Mouse (Mus musculus) embryo, embryonic 10 days (tissue): Measurements from ENCODE around the gene Duox1.
"Not testable (repeated sequence)": the region's sequence is repeated elsewhere in the genome, so short reads cannot be mapped to it uniquely, and the experiment has no call there.

ENCODE experiments used
- DNase-seq: peaks from one replicate; pipeline ENCODE4 v3.0.0-alpha.2; 2015; ENCODE audit warnings: low spot score

The Duox1 gene

DNA sequence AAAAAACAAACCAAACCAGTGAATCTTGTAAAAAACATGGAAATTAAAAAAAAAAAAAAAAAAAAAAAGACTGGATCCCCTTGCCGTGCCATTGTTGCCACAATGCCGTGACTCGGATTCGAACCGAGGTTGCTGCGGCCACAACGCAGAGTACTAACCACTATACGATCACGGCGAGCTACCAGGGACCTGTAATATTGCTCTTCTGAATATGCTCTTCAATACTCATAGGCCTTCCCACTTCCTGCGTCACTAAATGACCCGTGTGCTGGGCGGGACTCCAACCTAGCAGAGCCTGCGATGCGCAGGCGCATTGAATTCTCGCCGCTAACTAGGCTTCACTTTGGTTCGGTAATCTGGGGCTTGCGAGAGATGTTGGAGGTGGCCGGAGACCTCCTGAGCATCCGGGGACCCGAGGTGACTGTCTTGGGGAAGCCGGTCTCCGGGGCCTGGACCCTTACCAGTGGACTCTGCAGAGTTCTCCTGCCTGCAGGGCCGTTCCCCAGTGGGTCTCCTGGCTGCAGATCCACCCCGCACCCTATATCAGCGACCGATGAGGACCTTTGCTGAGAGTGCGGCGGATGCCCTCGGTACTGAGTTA lies 60.0 kb downstream of the Duox1 start:
- peak; percentile 97 for DNase-seq

DNA sequence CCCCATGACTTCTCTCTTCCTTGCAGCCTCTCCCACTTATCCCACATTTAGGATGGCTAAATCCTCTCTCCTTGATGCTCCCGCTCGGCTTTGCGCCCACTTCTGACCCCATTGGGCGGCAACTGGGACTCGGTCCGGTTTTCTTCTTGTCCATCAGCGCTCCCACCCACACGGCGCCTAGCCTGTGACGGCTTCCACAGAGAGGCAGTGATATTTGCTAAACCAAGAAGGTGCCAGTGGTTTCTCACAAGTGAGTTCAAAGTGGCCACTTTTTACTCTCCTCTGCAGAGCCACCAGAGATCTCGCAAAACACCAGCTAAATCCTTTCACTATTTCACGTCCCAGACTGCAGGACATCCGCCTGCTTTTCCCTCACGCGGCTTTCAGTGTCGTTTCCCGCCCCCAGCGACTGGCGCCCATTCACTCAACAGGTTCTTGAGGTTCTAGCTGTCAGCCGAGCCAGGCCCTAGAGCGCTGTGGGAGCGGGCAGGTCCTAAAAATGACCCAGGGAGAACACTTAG lies 60.6 kb downstream of the Duox1 start:
- peak; percentile 76 for DNase-seq

DNA sequence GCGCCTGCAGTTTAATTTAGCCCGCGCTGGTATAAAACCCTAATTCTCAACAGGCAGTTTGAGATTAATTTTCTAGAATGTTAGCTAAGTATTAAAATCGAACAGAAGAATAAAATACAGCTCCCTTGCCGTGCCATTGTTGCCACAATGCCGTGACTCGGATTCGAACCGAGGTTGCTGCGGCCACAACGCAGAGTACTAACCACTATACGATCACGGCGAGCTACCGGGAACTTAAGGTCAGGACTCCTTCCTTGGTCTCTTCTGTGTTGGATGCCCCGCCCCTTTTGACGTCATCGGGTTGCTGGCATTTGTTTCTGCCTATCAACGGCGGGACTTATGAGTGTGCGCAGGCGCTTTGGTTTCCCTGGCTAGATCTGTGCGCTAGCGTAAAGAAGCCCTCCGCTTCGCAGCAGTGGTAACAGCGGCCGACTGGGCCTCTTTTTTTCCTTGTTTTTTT lies 61.8 kb downstream of the Duox1 start:
- DNase-seq = peak; percentile 93

GRCm38 (mm10) chr2:122377751-122378246 lies 62.3 kb downstream of the Duox1 start:
- DNase-seq = peak; percentile 95

GRCm38 (mm10) chr2:122378421-122379291 lies 63.2 kb downstream of the Duox1 start:
- peak; percentile 74 for DNase-seq

DNA sequence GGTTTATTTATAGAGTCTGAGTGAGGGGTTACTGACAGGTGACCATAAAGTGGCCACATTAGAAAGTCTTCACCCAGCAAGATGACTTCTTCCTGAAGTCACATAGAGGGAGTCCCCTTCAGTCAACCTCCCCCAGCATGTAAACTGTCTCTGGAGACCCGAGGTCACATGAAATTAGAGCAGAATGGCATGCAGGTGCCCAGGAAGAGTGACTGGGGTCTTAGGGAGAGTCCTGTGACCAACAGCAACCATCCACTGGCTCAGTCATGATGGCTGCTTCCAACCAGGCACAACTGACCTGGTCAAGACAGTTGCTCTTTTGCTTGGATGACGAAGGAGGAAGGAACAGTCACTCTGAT lies 63.8 kb downstream of the Duox1 start:
- DNase-seq = no peak

DNA sequence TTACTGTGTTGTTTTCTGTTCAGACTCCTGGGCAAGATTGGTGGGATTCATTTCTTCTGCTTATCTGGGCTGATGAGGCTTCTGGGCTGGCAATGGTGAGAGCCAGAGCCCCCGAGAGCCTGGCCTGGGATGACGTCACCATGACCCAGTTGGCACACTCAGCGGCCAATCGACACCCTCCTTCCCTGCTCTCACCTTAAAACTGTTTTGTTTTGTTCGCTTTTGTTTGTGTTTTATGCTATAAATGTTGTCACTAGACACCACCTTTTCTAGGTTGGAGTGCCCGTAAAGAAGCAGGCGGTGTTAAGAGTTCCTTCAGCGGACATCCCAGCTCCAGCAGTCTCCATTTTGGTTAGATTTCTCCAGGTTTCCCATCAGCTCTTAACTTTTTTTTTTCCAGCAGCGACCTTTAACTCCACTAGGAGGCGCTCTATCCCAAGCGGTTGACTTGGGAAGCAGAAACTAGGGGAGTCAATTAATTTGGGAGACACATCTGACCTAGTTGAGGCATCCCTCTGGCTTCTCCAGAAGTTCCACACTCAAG lies 65.4 kb downstream of the Duox1 start:
- DNase-seq = peak; percentile 67

- no peak for DNase-seq
Measured at GRCm38 (mm10) chr2:122381329-122382103, 66.0 kb downstream of the Duox1 start.

- no peak for DNase-seq
Measured at GRCm38 (mm10) chr2:122382121-122382520, 66.6 kb downstream of the Duox1 start.

- DNase-seq = no peak
Measured at GRCm38 (mm10) chr2:122385095-122385494, 69.6 kb downstream of the Duox1 start.

- DNase-seq = not testable (repeated sequence)
Measured at GRCm38 (mm10) chr2:122387135-122387534, 71.7 kb downstream of the Duox1 start.

DNA sequence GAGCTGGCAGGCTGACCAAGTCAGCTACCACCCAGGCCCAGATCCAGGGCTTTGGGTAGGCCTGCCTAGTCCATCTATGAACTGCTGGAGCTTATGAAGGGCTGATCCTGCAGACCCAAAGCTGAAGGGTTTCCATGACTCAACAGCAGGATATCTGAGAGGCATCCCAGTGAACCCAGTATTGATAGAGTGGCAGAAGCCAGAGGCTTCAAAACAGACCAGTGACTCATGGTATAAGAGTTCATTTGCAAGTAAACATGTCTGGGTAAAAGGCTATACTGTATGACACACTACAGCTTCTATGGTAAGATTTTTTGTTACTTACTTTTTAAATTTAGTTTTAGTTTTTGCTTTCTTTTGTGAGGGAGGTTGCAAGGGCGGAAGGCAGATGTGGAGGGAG lies 80.7 kb downstream of the Duox1 start:
- DNase-seq = no peak
